Mouse (Mus musculus): ENCODE data around the gene Hpcal4.
"Not testable (repeated sequence)": the region's sequence is repeated elsewhere in the genome, so short reads cannot be mapped to it uniquely, and the experiment has no call there.

Hpcal4 gene

GRCm38 (mm10) chr4:123182328-123183238, at the start of gene Hpcal4:
Gene Hpcal4 (plus strand): TSS chr4:123183227.
- no peak for DNase-seq (ENCODE audit: low spot score)

GRCm38 (mm10) chr4:123137551-123137950, 45.5 kb upstream of the Hpcal4 start:
- DNase-seq (ENCODE audit: low spot score) = no peak

- DNase-seq (ENCODE audit: low spot score) = peak; percentile 96
Measured at GRCm38 (mm10) chr4:123139513-123140154, 43.4 kb upstream of the Hpcal4 start, which contains the start of gene Ppie. Gene Ppie (minus strand): TSS chr4:123139951.

- DNase-seq (ENCODE audit: low spot score) = no peak
Measured at GRCm38 (mm10) chr4:123147446-123148150, 35.4 kb upstream of the Hpcal4 start.

GRCm38 (mm10) chr4:123152003-123152402, 31.0 kb upstream of the Hpcal4 start:
- DNase-seq (ENCODE audit: low spot score) = no peak

- no peak for DNase-seq (ENCODE audit: low spot score)
Measured at GRCm38 (mm10) chr4:123152976-123153375, 30.1 kb upstream of the Hpcal4 start.

GRCm38 (mm10) chr4:123155004-123155403, 28.0 kb upstream of the Hpcal4 start:
- DNase-seq (ENCODE audit: low spot score) = peak; percentile 41

- DNase-seq (ENCODE audit: low spot score) = no peak
Measured at GRCm38 (mm10) chr4:123155427-123155826, 27.6 kb upstream of the Hpcal4 start.

GRCm38 (mm10) chr4:123155840-123156239, 27.2 kb upstream of the Hpcal4 start:
- DNase-seq (ENCODE audit: low spot score) = no peak

GRCm38 (mm10) chr4:123160571-123160970, 22.5 kb upstream of the Hpcal4 start:
- no peak for DNase-seq (ENCODE audit: low spot score)

- not testable (repeated sequence) for DNase-seq (ENCODE audit: low spot score)
Measured at GRCm38 (mm10) chr4:123161251-123161650, 21.8 kb upstream of the Hpcal4 start.

- DNase-seq (ENCODE audit: low spot score) = no peak
Measured at GRCm38 (mm10) chr4:123162305-123162917, 20.6 kb upstream of the Hpcal4 start.

- DNase-seq (ENCODE audit: low spot score) = no peak
Measured at GRCm38 (mm10) chr4:123164157-123164556, 18.9 kb upstream of the Hpcal4 start.

GRCm38 (mm10) chr4:123171811-123172210, 11.2 kb upstream of the Hpcal4 start:
- no peak for DNase-seq (ENCODE audit: low spot score)

- DNase-seq (ENCODE audit: low spot score) = no peak
Measured at GRCm38 (mm10) chr4:123183239-123184056, 421 bp downstream of the Hpcal4 start.

- DNase-seq (ENCODE audit: low spot score) = no peak
Measured at GRCm38 (mm10) chr4:123184816-123185215, 1.8 kb downstream of the Hpcal4 start.

GRCm38 (mm10) chr4:123192336-123192735, 9.3 kb downstream of the Hpcal4 start:
- DNase-seq (ENCODE audit: low spot score) = no peak

- no peak for DNase-seq (ENCODE audit: low spot score)
Measured at GRCm38 (mm10) chr4:123193791-123194190, 10.8 kb downstream of the Hpcal4 start.

GRCm38 (mm10) chr4:123196695-123197094, 13.7 kb downstream of the Hpcal4 start:
- DNase-seq (ENCODE audit: low spot score) = no peak

- no peak for DNase-seq (ENCODE audit: low spot score)
Measured at GRCm38 (mm10) chr4:123200771-123201185, 17.8 kb downstream of the Hpcal4 start.
